Comparison of ENCODE assay signal across 8 mouse cellular contexts in genomic region chr10:110918414-110919391, GRCm38 (mm10). TPM values are rescaled to one million over a fixed set of nuclear protein-coding genes. Genes with fewer than 3 reads are reported as not detected.
DNase-seq lines count a peak whose midpoint lies in the region; ATAC-seq and TF ChIP-seq lines count a peak whose summit lies in the region.

No protein-coding gene starts in this region.

- TF ChIP-seq CTCF in kidney, postnatal 0 days (IDR thresholded peaks at IDR 0.05; ENCODE audit: low read depth) = no peak
- TF ChIP-seq CTCF in liver, embryonic 14.5 days (IDR thresholded peaks at IDR 0.05; ENCODE audit: low read depth) = no peak

- peak overlapping the region; percentile 68 for H3K4me3 ChIP-seq in kidney, postnatal 0 days (replicated peaks; ENCODE audit: low read depth, low read length)
- peak overlapping the region; percentile 93 for H3K4me3 ChIP-seq in heart, embryonic 16.5 days (ENCODE audit: low read length)
- peak overlapping the region; percentile 12 to 17; a peak in 3 of 4 replicates for H3K4me3 ChIP-seq in liver, embryonic 14.5 days (ENCODE audit: insufficient read depth in 1 of 2, low read depth in 2 of 2, low read length in 2 of 2)
- H3K4me3 ChIP-seq in neural tube, embryonic 15.5 days (replicated peaks) = peak overlapping the region; percentile 65

- intact Hi-C loops in left cerebral cortex, postnatal 25 days (cut with DNase I) = loop anchor here (5.0 kb wide), 1 partner anchor 106 kb away; no protein-coding TSS in a partner anchor

- WGBS in kidney, postnatal 0 days = 22% methylated on average over 26 of the region's 26 CpGs
- WGBS in heart, embryonic 16.5 days = 17% methylated on average over 26 of the region's 26 CpGs
- WGBS in liver, embryonic 14.5 days (ENCODE audit: insufficient replicate concordance) = 15% methylated on average over 26 of the region's 26 CpGs
- WGBS in neural tube, embryonic 15.5 days = 20% methylated on average over 26 of the region's 26 CpGs

- no peaks in the 10 kb centered on the region for H3K27me3 ChIP-seq in kidney, postnatal 0 days (ENCODE audit: insufficient read depth, low read length)
- no peaks in the 10 kb centered on the region for H3K27me3 ChIP-seq in heart, embryonic 16.5 days (ENCODE audit: control insufficient read depth, insufficient read depth, low read length)
- peaks cover 13% of the 10 kb centered on the region for H3K27me3 ChIP-seq in liver, embryonic 14.5 days (ENCODE audit: control insufficient read depth, insufficient read depth, low read length)
- H3K27me3 ChIP-seq in neural tube, embryonic 15.5 days (replicated peaks) = no peaks in the 10 kb centered on the region

- peak overlapping the region; percentile 88 for H3K9ac ChIP-seq in kidney, postnatal 0 days (ENCODE audit: low read depth, low read length)
- H3K9ac ChIP-seq in heart, embryonic 16.5 days (ENCODE audit: low read length) = peak overlapping the region; percentile 93
- no peak overlapping the region for H3K9ac ChIP-seq in liver, embryonic 14.5 days (replicated peaks)
- H3K9ac ChIP-seq in neural tube, embryonic 15.5 days (replicated peaks) = peak overlapping the region; percentile 83

- H3K4me1 ChIP-seq in kidney, postnatal 0 days (replicated peaks; ENCODE audit: insufficient read depth, low read length) = peaks cover 18% of the 10 kb centered on the region
- peaks cover 30% of the 10 kb centered on the region for H3K4me1 ChIP-seq in heart, embryonic 16.5 days (ENCODE audit: control insufficient read depth, insufficient read depth, low read length)
- H3K4me1 ChIP-seq in liver, embryonic 14.5 days (replicated peaks; ENCODE audit: control insufficient read depth in 2 of 2, insufficient read depth in 2 of 2, low read length in 1 of 2) = peaks cover 2 to 12% of the 10 kb centered on the region in 2 experiments; a peak in 3 of 4 replicates
- peaks cover 31% of the 10 kb centered on the region for H3K4me1 ChIP-seq in neural tube, embryonic 15.5 days

- H3K27ac ChIP-seq in kidney, postnatal 0 days = peak overlapping the region; percentile 96
- peak overlapping the region; percentile 99 for H3K27ac ChIP-seq in heart, embryonic 16.5 days (ENCODE audit: low read length)
- H3K27ac ChIP-seq in liver, embryonic 14.5 days = no peak overlapping the region
- peak overlapping the region; percentile 89 for H3K27ac ChIP-seq in neural tube, embryonic 15.5 days (replicated peaks)

- no peak for ATAC-seq in kidney, postnatal 0 days (replicated peaks; ENCODE audit: low FRiP score, low read depth)
- ATAC-seq in heart, embryonic 16.5 days (replicated peaks; ENCODE audit: extremely low read depth, insufficient read depth, low FRiP score) = peak; percentile 10; the same call in 1 of the 2 replicates
- no peak for ATAC-seq in liver, embryonic 14.5 days (ENCODE audit: insufficient read depth)
- peak; percentile 35; the same call in 1 of the 2 replicates for ATAC-seq in neural tube, embryonic 15.5 days (ENCODE audit: low FRiP score)

- H3K36me3 ChIP-seq in kidney, postnatal 0 days (ENCODE audit: insufficient read depth, low read length) = no peaks in the 10 kb centered on the region
- no peaks in the 10 kb centered on the region for H3K36me3 ChIP-seq in heart, embryonic 16.5 days (ENCODE audit: control insufficient read depth, insufficient read depth)
- H3K36me3 ChIP-seq in liver, embryonic 14.5 days (replicated peaks; ENCODE audit: control insufficient read depth, insufficient read depth, low read depth) = no peaks in the 10 kb centered on the region
- H3K36me3 ChIP-seq in neural tube, embryonic 15.5 days = no peaks in the 10 kb centered on the region

- peak overlapping the region; percentile 90 for H3K4me2 ChIP-seq in kidney, postnatal 0 days (ENCODE audit: low read length)
- peak overlapping the region; percentile 91 for H3K4me2 ChIP-seq in heart, embryonic 16.5 days (ENCODE audit: low read depth, low read length)
- H3K4me2 ChIP-seq in liver, embryonic 14.5 days (ENCODE audit: low read depth) = peak overlapping the region; percentile 72
- H3K4me2 ChIP-seq in neural tube, embryonic 15.5 days = peak overlapping the region; percentile 85

- peak; percentile 75 for DNase-seq in kidney, postnatal 0 days (ENCODE audit: low spot score)
- no peak for DNase-seq in kidney, adult 8-10 months
- DNase-seq in embryo, embryonic 10 days (ENCODE audit: low spot score) = peak; percentile 80
- peak in 1 of 3 experiments; percentile 9 for DNase-seq in liver, embryonic 14.5 days (ENCODE audit: low read depth in 3 of 3, low spot score in 3 of 3)
- DNase-seq in left cerebral cortex, postnatal 25 days (ENCODE audit: low spot score in 2 of 2) = no peak
- DNase-seq in thymus, adult 18-20 months = no peak

- no peak for TF ChIP-seq EP300 in liver, embryonic 14.5 days (IDR thresholded peaks at IDR 0.05; ENCODE audit: low read depth)

- no peaks in the 10 kb centered on the region for H3K9me3 ChIP-seq in kidney, postnatal 0 days (replicated peaks; ENCODE audit: low read length)
- H3K9me3 ChIP-seq in heart, embryonic 16.5 days (replicated peaks; ENCODE audit: control insufficient read depth, low read length) = 0 out of 2 replicates have a peak, but pooled peaks cover 2% of the 10 kb centered on the region
- H3K9me3 ChIP-seq in liver, embryonic 14.5 days (ENCODE audit: control insufficient read depth, low read length) = no peaks in the 10 kb centered on the region
- no peaks in the 10 kb centered on the region for H3K9me3 ChIP-seq in neural tube, embryonic 15.5 days (replicated peaks)

RNA-seq across cellular contexts. Expression of gene Csrp2, which starts 0.9 kb away (rescaled TPM):
- 206 and 218 TPM in 2 replicates for polyA plus RNA-seq in kidney, postnatal 0 days (2015; fragmentation: Nextera tagmentation; extraction: Ambion mirVana)
- 394 and 432 TPM in 2 replicates for polyA plus RNA-seq in heart, embryonic 16.5 days (2015; fragmentation: Nextera tagmentation; extraction: Ambion mirVana)
- polyA plus RNA-seq in liver, embryonic 14.5 days (2012; rRNA removed) = 8.5 and 13.7 TPM in 2 replicates
- 14.8 and 15.1 TPM in 2 replicates for polyA plus RNA-seq in liver, embryonic 14.5 days (2014; fragmentation: Nextera tagmentation; extraction: Ambion mirVana)
- polyA plus RNA-seq in neural tube, embryonic 15.5 days (2015; fragmentation: Nextera tagmentation; extraction: Ambion mirVana) = 146 and 165 TPM in 2 replicates
- total RNA-seq in left cerebral cortex, postnatal 25 days (2021) = 10 to 100 TPM; 11.0 to 12.7 TPM

Comparison
In these comparisons a context has a peak if more than half of its experiments do, and no peak if none do; other contexts are left out.
1. DNase-seq: peak in kidney, postnatal 0 days (single experiment) and embryo, embryonic 10 days (single experiment); none in kidney, adult 8-10 months (0 of 2), left cerebral cortex, postnatal 25 days (0 of 2) and thymus, adult 18-20 months (0 of 2).
2. ATAC-seq: peak in heart, embryonic 16.5 days (single experiment) and neural tube, embryonic 15.5 days (single experiment); none in kidney, postnatal 0 days (single experiment) and liver, embryonic 14.5 days (single experiment).
3. H3K4me3 ChIP-seq: peak in every context shown above with its lines; median percentile 93 in heart, embryonic 16.5 days; 68 in kidney, postnatal 0 days; 65 in neural tube, embryonic 15.5 days; 14 in liver, embryonic 14.5 days.
4. Peak in every context shown above with its lines, with median percentiles within 50 percentile points of each other: H3K4me2 ChIP-seq.